Mouse (Mus musculus) activated CD4-positive, CD25-positive, alpha-beta regulatory T cell, adult 4 months (primary cell): ENCODE data around the gene Hdac11. TPM values are rescaled to one million over a fixed set of nuclear protein-coding genes. Genes with fewer than 3 reads are reported as not detected.
"Not testable (repeated sequence)": the region's sequence is repeated elsewhere in the genome, so short reads cannot be mapped to it uniquely, and the experiment has no call there.

Experiments
- ATAC-seq: one replicate; pipeline ENCODE4 v1.8.0; 2017
- polyA plus RNA-seq, 2 experiments: library from polyadenylated mRNA; unstranded; fragments of 100-300 nt; shearing (Covaris generic); gene quantifications; one replicate each; pipeline ENCODE4 v1.2.1; 2017

The Hdac11 gene
- 1 to 10 TPM in 1 of 2 experiments, under 1 TPM in 1; 0.54 to 1.3 TPM for polyA plus RNA-seq

DNA sequence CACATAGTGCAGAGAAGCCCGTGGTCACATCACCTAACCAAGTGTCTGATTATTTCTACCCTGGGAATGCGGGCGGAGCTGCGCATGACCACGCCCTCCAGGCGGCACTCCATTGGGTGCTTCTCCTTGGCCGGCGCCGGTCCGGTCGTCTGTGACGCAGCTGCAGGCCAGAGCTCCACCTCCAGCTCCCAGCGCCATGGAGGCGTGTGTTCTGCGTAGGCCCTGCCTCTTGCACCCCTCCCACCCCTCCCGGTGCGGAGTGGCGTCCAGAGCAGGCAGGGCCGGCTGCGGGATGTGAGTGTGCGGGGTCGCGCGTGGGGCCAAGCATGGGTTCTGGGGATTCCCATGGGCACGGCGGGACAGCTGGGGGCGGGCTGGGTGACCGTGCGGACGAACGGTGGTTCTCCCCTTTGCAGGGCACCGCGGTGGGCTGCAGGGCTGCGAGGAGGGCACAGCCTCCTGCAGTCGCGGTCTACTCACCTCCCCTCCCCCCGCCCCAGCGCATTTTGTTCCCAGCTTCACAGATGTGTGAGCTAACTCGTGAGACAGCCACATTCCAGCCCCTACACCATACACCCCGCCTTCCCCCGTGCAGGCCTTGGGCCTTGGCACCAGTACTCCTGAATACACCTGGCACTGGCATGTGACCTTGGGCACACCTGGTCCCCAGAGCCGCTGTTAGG lies at the start of gene Hdac11:
Gene Hdac11 (plus strand): TSS at position 112 of the 683 bp plus-strand sequence.
- peak; percentile 67 for ATAC-seq

GRCm38 (mm10) chr6:91108301-91108916 lies 48.1 kb upstream of the Hdac11 start:
- ATAC-seq = no peak

DNA sequence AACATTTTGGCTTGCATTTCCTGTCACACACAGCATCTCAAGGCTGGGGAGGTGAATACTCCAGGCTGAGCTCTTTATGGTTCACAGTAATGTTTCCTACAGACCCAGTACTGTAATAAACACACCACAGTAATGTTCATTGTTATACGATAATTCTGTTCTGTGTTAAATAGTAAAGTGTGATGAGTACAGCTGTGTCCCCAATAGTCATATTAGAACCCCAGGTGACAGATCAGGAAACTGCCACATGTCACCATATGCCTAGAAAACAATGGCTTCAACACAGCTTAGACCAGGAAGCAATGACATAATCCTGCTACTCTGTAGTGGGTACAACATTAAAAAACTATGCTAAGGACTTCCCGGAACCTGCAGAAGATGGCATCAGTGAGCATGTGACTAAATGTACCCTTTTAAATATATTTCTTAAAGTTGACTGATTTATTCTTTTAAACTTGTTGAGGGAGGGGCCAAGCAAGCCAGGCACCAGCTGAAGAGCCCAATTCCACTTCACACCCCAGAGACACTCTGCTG lies 47.5 kb upstream of the Hdac11 start:
- ATAC-seq = peak; percentile 40

GRCm38 (mm10) chr6:91109489-91109888 lies 47.0 kb upstream of the Hdac11 start:
- no peak for ATAC-seq

- peak; percentile 37 for ATAC-seq
Observed at GRCm38 (mm10) chr6:91110323-91111020, 46.0 kb upstream of the Hdac11 start.

DNA sequence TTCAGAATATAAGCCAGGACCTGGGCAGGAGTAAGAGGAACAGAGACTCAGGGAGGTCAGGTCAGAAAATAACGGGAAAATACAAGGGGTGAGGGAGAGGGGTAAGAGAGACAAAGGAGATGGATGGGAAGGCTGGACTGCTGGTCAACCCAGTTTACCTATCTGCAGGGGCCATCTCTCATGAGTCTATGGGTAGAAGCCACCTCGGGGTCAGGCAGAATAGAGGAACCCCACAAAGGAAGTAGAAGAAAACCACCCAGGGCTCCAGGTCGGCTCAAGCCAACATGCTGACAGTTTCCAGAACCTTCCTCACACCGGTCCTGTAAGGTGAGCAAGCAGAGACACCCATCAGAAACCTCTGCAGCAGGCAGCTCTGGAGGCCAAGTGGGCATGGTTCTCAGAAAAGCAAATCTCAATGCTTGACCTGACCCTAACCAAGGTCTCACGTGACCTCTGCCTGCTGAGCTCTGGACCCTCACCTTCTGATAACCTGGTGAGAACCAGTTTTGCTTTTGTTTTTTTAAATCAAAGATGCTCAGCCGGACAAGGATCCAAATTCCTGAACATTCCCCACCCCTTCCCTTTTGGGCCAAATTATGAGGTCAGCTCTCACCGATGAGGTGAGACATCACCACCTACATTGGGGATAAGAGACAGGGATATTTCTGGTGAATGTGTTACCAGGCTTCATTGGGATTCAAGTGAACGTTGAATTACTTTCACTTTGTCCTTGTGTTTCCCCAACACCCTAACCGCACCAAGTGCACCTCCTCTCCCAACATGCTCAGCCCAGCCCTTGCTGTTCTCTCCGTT lies 45.1 kb upstream of the Hdac11 start:
- peak; percentile 22 for ATAC-seq

DNA sequence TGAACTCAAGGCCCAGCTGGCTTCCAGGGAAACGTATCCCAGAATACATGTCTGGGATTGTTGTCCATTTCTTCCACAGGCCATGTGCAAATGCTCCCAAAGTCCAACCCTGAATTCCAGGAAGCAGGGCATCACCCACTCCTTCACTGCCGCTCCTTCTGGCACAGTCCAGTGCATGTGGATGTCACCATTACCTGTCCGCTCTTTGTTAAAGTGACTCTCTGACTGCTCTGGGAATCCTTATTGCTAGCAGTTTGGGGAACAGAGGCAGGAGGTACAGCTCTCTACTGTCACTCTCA lies 44.6 kb upstream of the Hdac11 start:
- ATAC-seq = no peak

- ATAC-seq = peak; percentile 31
Observed at GRCm38 (mm10) chr6:91114716-91115115, 41.7 kb upstream of the Hdac11 start.

- ATAC-seq = no peak
Observed at GRCm38 (mm10) chr6:91115158-91115557, 41.3 kb upstream of the Hdac11 start.

GRCm38 (mm10) chr6:91115863-91116243 lies 40.6 kb upstream of the Hdac11 start:
- no peak for ATAC-seq

- peak; percentile 74 for ATAC-seq
Observed at GRCm38 (mm10) chr6:91116244-91117145, 40.0 kb upstream of the Hdac11 start, which contains the start of gene Nup210. TSS of gene Nup210 (minus strand) at chr6:91116829.

DNA sequence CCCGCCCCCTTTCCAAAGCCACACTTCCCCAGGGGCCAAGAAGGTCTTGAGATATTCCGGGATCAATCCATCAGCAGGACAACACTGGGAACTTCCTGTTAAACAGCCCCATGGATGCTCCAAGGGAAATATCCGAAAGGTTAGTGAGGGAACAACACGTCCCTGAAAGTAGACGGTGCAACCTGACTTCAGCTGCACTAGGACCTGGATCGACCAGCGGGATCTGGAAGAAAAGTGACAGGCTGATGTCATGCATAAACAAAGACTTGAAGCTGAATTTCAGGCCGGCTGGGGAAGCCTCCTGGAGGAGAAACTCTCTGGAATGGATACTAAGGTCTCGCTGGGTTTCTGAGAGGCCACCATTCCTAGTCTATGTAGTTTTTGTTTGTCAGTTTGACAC lies 39.3 kb upstream of the Hdac11 start:
- no peak for ATAC-seq

DNA sequence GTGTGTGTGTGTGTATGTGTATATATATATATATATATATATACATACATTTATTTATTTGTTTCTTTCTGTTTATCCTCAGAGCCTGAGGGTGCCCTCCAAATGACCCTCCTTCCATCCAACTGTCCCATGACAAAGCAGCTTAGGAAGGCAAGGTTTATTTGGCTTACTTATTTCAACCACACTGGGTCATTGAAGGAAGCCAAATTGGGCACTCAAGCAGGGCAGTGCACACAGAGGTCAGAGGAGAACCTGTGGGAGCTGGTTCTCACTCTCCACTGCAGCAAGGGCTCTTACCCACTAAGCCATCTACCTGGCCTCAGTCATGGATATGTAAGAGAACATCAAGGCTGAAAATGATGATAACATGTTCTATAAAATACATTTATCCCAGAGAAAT lies 37.9 kb upstream of the Hdac11 start:
- ATAC-seq = no peak

- no peak for ATAC-seq
Observed at GRCm38 (mm10) chr6:91120206-91120605, 36.3 kb upstream of the Hdac11 start.

- not testable (repeated sequence) for ATAC-seq
Observed at GRCm38 (mm10) chr6:91121089-91121488, 35.4 kb upstream of the Hdac11 start.

GRCm38 (mm10) chr6:91123453-91123852 lies 33.0 kb upstream of the Hdac11 start:
- ATAC-seq = no peak

DNA sequence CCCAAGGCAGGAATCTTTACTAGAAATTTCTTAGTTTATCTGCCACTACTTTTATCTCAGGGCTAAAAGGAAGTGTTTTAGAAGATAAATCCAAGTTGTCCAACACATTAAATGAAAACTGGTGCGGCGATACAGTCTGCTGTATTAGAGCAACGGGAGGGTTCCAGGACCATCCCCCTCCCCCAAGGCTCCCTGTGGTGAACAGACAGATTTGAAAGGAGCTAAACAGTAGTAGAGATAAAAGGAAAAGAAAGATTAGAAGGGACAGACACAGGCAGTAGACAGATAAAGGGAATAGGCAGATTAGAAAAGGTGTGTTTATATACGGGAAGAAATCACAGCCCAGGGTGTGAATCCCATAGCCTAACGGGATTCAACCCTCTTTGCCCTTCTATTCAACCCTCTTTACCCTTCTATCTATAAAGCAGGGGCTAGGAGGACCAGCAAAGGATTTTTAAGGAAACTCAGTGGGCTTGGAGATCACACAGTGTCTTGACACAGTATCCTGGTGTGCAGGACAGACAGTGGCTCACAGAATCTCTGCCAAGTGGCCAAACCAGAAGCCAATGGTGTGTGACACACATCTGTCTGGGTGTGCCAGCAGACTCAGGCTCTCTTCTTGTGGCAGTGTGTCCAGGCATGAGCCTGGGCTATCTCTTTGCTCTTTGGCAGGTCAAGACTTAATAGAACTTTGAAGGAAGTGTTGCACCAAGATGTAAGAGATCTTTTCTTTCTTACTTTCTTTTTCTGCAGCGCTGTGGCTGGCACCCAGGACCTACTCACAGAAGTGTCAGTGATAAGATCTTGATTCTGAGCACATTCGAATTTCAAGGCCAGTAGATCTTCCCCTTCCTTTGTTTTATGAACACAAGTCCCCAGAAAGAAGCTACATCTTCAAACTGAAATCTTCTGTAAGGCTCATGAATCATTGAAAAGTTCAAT lies 31.9 kb upstream of the Hdac11 start:
- ATAC-seq = peak; percentile 81

DNA sequence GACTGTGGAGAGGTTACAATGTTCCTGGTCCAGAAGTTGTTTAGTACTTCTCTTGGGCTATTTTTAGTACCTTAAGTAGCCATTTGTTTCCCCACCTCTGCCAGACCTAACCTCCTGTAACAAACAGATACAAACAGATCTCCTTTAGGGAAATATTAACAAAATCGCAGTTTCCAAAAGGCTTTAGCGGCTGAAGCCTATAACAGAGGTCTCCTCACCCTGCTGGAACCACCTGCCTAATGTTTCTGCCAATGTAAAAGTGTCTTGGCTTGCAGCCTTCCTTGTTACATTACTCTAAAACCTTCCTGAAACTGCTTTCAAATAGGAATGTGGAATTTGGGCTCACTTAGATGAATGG lies 31.3 kb upstream of the Hdac11 start:
- no peak for ATAC-seq

DNA sequence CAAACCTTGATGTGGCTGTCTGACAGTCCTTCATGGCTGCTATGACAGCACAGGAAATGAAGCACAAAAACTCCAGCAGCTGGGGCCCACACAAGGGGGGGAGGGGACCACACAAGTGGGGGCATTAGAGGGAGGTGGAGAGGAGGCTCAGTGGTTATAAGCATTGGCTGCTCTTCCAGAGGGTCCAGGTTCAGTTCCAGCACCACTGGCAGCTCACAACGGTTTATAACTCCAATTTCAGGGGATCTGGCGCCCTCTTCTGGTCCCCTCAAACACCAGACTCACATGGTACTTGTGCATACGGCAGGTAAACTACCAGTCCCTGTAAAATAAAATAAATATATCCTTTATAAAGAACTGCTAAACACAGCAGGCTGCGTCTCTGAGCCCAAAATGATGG lies 27.5 kb upstream of the Hdac11 start:
- ATAC-seq = no peak

- no peak for ATAC-seq
Observed at GRCm38 (mm10) chr6:91130856-91131255, 25.6 kb upstream of the Hdac11 start.
